Mouse (Mus musculus) kidney, adult 2 months (tissue): ENCODE measurements around the gene Hsp90aa1. TPM values are rescaled to one million over a fixed set of nuclear protein-coding genes. Genes with fewer than 3 reads are reported as not detected.
A peak's percentile ranks its signal among the peaks of the same experiment; 100 is the strongest.

ENCODE experiments used
- DNase-seq: peaks from one replicate; pipeline ENCODE4 v3.0.0; 2021
- H3K27ac ChIP-seq: fragments of 200-500 bp; 2 replicates; pipeline ENCODE4 v1.5.1; 2012; ENCODE audit warnings: low read depth, low read length, control low read depth, inconsistent platforms; ENCODE audit not compliant: insufficient read depth
- H3K27me3 ChIP-seq: fragments of 200-500 bp; replicated peaks from 2 replicates; pipeline ENCODE4 v1.6.1; 2012; ENCODE audit warnings: mild to moderate bottlenecking, moderate library complexity, low read length, inconsistent platforms; ENCODE audit not compliant: control insufficient read depth, insufficient read depth
- H3K36me3 ChIP-seq: fragments of 200-500 bp; 2 replicates; pipeline ENCODE4 v1.6.1; 2012; ENCODE audit warnings: mild to moderate bottlenecking, moderate library complexity, low read length, inconsistent platforms; ENCODE audit not compliant: control insufficient read depth, insufficient read depth
- H3K4me1 ChIP-seq: fragments of 200-500 bp; 2 replicates; pipeline ENCODE4 v1.6.1; 2011; ENCODE audit warnings: low read length; ENCODE audit not compliant: control insufficient read depth, insufficient read depth
- H3K4me3 ChIP-seq: fragments of 200-500 bp; 2 replicates; pipeline ENCODE4 v1.5.1; 2011; ENCODE audit warnings: mild to moderate bottlenecking, low read depth, low read length, control low read depth; ENCODE audit not compliant: insufficient read depth
- CTCF ChIP-seq: fragments of 200-500 bp; conservative IDR thresholded peaks from 2 replicates; pipeline ENCODE4 v1.5.1; 2011; ENCODE audit warnings: low read depth, mild to moderate bottlenecking, control low read depth, low read length, moderate library complexity, mixed read lengths; ENCODE audit not compliant: insufficient read depth, insufficient read length
- POLR2A ChIP-seq: fragments of 200-500 bp; IDR thresholded peaks from one replicate; pipeline ENCODE4 v1.6.1; 2011; ENCODE audit warnings: low read depth, low read length, control low read depth
- WGBS: fragments of 180-500 bp; shearing (Covaris S2); methylation state at CpG from one replicate; pipeline ENCODE4 v1.1.7; 2018; 5-methylcytosine and 5-hydroxymethylcytosine counted together
- polyA plus RNA-seq: library from polyadenylated mRNA; depleted of rRNA; stranded (reverse); fragments of >200 nt; gene quantifications from 2 replicates; pipeline ENCODE4 v1.2.3, GENCODE M21; 2012

Gene Hsp90aa1
- polyA plus RNA-seq, 1 experiment: 115 TPM

DNA sequence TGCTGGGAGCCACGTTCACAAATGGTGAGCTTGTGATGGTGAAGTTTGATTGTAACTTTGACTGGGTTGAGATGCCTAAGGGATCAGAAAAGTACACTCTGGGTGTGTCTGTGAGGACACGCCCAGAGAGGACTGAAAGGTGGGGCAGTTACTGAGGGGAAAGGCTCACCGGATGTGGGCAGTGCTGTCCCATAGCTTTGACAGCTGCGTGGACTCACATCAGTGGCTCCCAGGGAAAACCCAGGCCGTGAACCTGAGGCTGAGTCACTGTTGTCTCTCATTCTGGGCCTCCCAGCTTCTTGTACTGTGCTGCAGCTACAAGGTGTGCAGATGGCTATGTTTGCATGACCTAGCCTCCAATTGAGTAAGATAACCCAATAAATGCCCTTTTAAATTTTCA, 23.0 kb upstream of the Hsp90aa1 start:
- Histone ChIP-seq H3K27me3 (no peaks in the 10 kb centered on the region), H3K36me3 (no peaks in the 10 kb centered on the region), H3K27ac (no peak overlapping the region), H3K4me1 (no peaks in the 10 kb centered on the region), H3K4me3 (no peak overlapping the region)
- TF ChIP-seq POLR2A: no peak
- no peak for TF ChIP-seq CTCF
- 75% methylated on average over 5 of the region's 5 CpGs for WGBS
- DNase-seq: no peak

DNA sequence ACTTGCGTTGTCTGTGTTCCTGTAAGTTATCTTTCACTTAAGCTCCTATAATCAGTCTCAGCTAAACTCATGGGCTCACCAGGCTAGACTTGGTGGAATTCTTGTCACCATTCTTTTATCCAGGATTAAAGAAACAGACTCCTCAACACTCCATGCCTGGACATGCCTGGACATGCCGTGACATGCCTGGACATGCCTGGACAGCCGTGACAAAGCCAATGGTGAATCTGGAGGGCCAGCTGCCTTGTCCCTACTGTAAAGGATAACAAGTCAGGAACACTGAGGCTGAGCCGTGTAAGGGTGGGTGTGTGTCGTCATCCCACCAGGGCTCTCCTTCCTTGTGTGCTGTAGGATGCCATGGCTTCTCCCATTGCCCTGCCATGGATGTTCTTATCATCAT, 22.5 kb upstream of the Hsp90aa1 start:
- no peaks in the 10 kb centered on the region for H3K36me3 ChIP-seq
- no peak for DNase-seq
- WGBS: 92% methylated on average over 5 of the region's 5 CpGs
- no peak overlapping the region for H3K4me3 ChIP-seq
- no peak overlapping the region for H3K27ac ChIP-seq
- TF ChIP-seq POLR2A (no peak), CTCF (no peak)
- no peaks in the 10 kb centered on the region for H3K27me3 ChIP-seq
- no peaks in the 10 kb centered on the region for H3K4me1 ChIP-seq

DNA sequence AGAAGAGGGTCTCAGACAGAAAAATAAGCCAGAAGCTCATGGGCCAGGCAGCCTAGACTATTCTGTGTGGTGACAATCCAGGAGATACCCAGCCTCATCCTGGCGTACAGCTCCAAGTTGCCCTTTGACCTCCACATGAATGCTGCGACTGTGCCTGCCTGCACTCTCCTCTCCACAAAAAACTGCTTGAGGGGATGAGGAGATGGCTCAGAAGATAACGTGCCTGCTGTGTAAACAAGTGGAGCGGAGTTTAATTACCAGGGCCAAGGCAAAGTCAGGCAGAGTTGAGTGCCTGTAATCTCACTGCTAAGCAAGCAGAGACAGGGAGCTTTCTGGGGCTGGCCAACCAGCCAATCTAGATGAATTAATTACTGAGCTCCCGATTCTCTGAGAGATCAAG, 13.5 kb upstream of the Hsp90aa1 start:
- no peak for DNase-seq
- Histone ChIP-seq H3K4me3 (no peak overlapping the region), H3K36me3 (no peaks in the 10 kb centered on the region), H3K4me1 (no peaks in the 10 kb centered on the region), H3K27ac (no peak overlapping the region), H3K27me3 (no peaks in the 10 kb centered on the region)
- WGBS: 27% methylated on average over 5 of the region's 5 CpGs
- TF ChIP-seq POLR2A (no peak), CTCF (no peak)

DNA sequence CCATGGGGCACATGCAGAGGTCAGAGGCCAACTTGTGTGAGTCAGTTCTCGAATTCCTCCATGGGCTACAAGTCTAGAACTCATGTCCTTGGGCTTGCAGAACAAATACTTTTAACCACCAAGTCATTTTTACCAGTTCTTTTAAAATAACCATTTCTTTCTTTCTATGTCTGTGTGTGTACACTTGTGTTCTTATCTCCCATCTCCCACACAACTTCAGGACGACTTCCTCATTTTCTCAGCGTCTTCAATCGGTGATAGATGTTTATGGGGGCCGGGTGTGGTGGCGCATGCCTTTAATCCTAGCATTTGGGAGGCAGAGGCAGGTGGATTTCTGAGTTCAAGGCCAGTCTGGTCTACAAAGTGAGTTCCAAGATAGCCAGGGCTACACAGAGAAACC, 11.7 kb upstream of the Hsp90aa1 start:
- no peak overlapping the region for H3K27ac ChIP-seq
- no peak overlapping the region for H3K4me3 ChIP-seq
- DNase-seq: no peak
- TF ChIP-seq POLR2A: no peak
- TF ChIP-seq CTCF: no peak
- no peaks in the 10 kb centered on the region for H3K27me3 ChIP-seq
- no peaks in the 10 kb centered on the region for H3K36me3 ChIP-seq
- WGBS: 95% methylated on average over 6 of the region's 6 CpGs
- no peaks in the 10 kb centered on the region for H3K4me1 ChIP-seq

DNA sequence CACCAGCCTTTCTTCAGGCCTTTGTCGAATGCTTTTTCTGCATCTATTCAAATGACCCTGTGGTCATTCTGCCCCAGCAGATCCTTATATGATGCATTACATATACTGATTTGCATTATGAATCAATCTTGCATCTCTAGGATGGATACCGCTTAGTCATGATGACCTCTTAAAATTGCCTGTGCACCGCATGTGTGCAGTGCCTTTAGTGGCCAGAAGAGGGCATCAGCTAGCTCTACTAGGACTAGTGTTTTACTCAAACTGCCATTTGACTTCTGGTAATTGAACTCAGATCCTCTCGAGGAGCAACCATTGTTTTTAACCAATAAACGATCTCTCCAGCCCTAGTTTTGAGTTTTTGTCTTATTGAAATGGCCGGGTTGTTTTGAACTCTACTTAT, 11.3 kb upstream of the Hsp90aa1 start:
- no peak overlapping the region for H3K4me3 ChIP-seq
- WGBS: 97% methylated on average over 6 of the region's 6 CpGs

DNA sequence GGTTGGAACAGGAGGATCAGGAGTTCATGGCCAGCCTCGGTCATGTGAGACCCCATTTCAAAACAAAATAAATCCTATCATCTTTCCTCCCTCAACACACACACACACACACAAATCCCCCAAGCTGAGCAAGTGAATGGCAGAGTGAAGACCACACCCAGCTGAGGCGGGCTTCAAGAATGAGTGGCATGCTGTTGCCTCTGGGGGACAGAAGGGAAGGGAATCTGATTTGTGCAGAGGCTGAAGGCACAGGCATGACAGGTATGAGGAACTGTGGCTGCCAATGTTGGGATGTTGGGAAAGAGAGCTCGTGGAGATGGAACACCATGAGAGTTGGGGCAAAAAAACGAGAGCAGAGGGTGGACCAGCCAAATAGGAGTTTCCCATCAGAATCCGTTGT, 8.7 kb upstream of the Hsp90aa1 start:
- H3K27me3 ChIP-seq: no peaks in the 10 kb centered on the region
- DNase-seq: no peak
- H3K27ac ChIP-seq: no peak overlapping the region
- TF ChIP-seq CTCF (no peak), POLR2A (no peak)
- no peaks in the 10 kb centered on the region for H3K36me3 ChIP-seq
- H3K4me1 ChIP-seq: peaks cover 7% of the 10 kb centered on the region; the same call in 1 of the 2 replicates
- no peak overlapping the region for H3K4me3 ChIP-seq
- WGBS: 55% methylated on average over 5 of the region's 5 CpGs

More for the DNA sequence above, 11.3 kb upstream of the Hsp90aa1 start:
- Histone ChIP-seq H3K27me3 (no peaks in the 10 kb centered on the region), H3K4me1 (no peaks in the 10 kb centered on the region), H3K36me3 (no peaks in the 10 kb centered on the region), H3K27ac (no peak overlapping the region)
- TF ChIP-seq POLR2A (no peak), CTCF (0 out of 2 replicates have a peak, but pooled peaks have one; percentile 26)
- no peak for DNase-seq

DNA sequence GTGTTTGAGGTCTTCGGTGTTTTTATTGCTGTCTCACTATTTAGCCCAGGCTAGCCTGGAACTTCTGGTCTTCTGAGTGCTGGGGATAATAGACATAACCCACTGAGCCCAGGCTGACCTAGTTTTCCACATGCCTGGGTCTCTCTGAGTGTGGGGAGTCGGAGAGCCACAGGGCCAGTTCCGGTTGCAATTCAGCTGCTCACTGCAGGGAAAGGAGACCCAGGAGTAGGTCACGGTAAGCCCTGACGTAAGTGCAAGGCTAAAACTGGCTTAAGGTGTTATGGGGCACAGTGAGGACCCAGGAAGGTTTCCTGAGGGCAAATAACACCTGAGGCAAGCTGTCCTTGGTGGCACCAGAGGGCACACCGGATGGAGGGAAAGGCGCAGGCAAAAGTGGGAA, 4.9 kb upstream of the Hsp90aa1 start:
- no peak for DNase-seq
- WGBS: 70% methylated on average over 7 of the region's 7 CpGs
- H3K4me3 ChIP-seq: no peak overlapping the region
- peak overlapping the region; percentile 74; the same call in 1 of the 2 replicates for H3K27ac ChIP-seq
- TF ChIP-seq POLR2A: no peak
- no peak for TF ChIP-seq CTCF
- no peaks in the 10 kb centered on the region for H3K27me3 ChIP-seq
- peaks cover 12% of the 10 kb centered on the region; the same call in 1 of the 2 replicates for H3K4me1 ChIP-seq
- H3K36me3 ChIP-seq: no peaks in the 10 kb centered on the region
